33 mouse cellular contexts compared by ENCODE assay signal in the genomic region with DNA sequence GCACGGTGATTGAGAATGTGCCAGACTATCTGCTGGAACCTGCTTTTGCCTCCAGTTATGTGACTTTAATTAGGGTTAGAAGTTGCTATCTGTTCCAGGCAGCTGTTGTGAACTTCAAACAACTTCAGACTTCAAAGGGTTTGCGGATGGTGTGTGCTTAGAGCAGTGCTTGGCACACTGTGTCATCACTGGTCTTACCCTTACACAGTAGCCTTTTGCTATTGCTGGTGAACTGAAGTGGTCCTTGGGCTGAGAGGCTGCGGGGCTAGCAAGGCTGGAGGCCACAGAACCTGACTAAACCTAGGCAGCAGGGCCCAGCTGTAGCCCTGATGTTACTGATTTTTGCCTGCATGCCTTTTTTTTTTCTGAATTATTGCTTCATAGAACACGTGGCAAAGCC. TPM values are rescaled to one million over a fixed set of nuclear protein-coding genes. Genes with fewer than 3 reads are reported as not detected.
A peak's percentile ranks its signal among the peaks of the same experiment; 100 is the strongest.
DNase-seq lines count a peak whose midpoint lies in the region; ATAC-seq and TF ChIP-seq lines count a peak whose summit lies in the region.
"Had no signal": no experiment of that assay in that cellular context is flagged by ENCODE, and none has a peak within 500 bp of the region (broad histone marks: within the 10 kb centered on the region; RNA-seq: fewer than 3 reads in every experiment).

No protein-coding gene starts in this region.

- H3K4me2 ChIP-seq in forebrain, embryonic 14.5 days (ENCODE audit: low read length) = no peak overlapping the region
- no peak overlapping the region for H3K4me2 ChIP-seq in forebrain, embryonic 12.5 days
- H3K4me2 ChIP-seq: forebrain, embryonic 15.5 days; heart, embryonic 12.5 days; hindbrain, embryonic 14.5 days; limb, embryonic 15.5 days; liver, embryonic 13.5 days; neural tube, embryonic 15.5 days; stomach, embryonic 15.5 days had no signal

- H3K36me3 ChIP-seq in forebrain, embryonic 14.5 days (ENCODE audit: control insufficient read depth, insufficient read depth, low read length) = peaks cover 12% of the 10 kb centered on the region
- peaks cover 11% of the 10 kb centered on the region for H3K36me3 ChIP-seq in forebrain, embryonic 12.5 days (replicated peaks)
- H3K36me3 ChIP-seq in thymus, adult 2 months (ENCODE audit: control insufficient read depth, insufficient read depth, low read length) = no peaks in the 10 kb centered on the region
- H3K36me3 ChIP-seq: liver, embryonic 13.5 days; stomach, embryonic 15.5 days had no signal

- no peaks in the 10 kb centered on the region for H3K27me3 ChIP-seq in forebrain, embryonic 14.5 days (replicated peaks; ENCODE audit: control insufficient read depth, insufficient read depth, low read length)
- no peaks in the 10 kb centered on the region for H3K27me3 ChIP-seq in forebrain, embryonic 12.5 days
- no peaks in the 10 kb centered on the region for H3K27me3 ChIP-seq in thymus, adult 2 months (ENCODE audit: control insufficient read depth, insufficient read depth, low read length)
- H3K27me3 ChIP-seq: CH12.LX; forebrain, embryonic 15.5 days; heart, embryonic 12.5 days; limb, embryonic 15.5 days; liver, embryonic 13.5 days; neural tube, embryonic 15.5 days; stomach, embryonic 15.5 days had no signal

- ATAC-seq in forebrain, embryonic 14.5 days = no peak
- ATAC-seq in forebrain, embryonic 12.5 days (ENCODE audit: low FRiP score) = no peak
- ATAC-seq: activated CD4-positive, CD25-positive, alpha-beta regulatory T cell, adult 4 months; forebrain, embryonic 15.5 days; intestine, postnatal 0 days had no signal

- TF ChIP-seq CTCF in thymus, adult 2 months (IDR thresholded peaks at IDR 0.05; ENCODE audit: borderline replicate concordance, control insufficient read depth, extremely low read depth, insufficient read depth, low read length, poor library complexity) = no peak

- WGBS in forebrain, embryonic 14.5 days = 80% methylated on average over 4 of the region's 4 CpGs
- WGBS in forebrain, embryonic 12.5 days = 74% methylated on average over 4 of the region's 4 CpGs
- WGBS in thymus, adult 2 months = 57% methylated on average over 4 of the region's 4 CpGs

- TF ChIP-seq POLR2A in thymus, adult 2 months (IDR thresholded peaks at IDR 0.05; ENCODE audit: control insufficient read depth, extremely low read depth, insufficient read depth, low read length, poor library complexity) = no peak

- no peak overlapping the region for H3K27ac ChIP-seq in forebrain, embryonic 14.5 days (ENCODE audit: low read depth, low read length)
- H3K27ac ChIP-seq in forebrain, embryonic 12.5 days = no peak overlapping the region
- H3K27ac ChIP-seq in thymus, adult 2 months (ENCODE audit: control insufficient read depth, insufficient read depth, low read length) = no peak overlapping the region
- H3K27ac ChIP-seq: forebrain, embryonic 15.5 days; hindbrain, embryonic 14.5 days; limb, embryonic 10.5 days; limb, embryonic 15.5 days; liver, embryonic 13.5 days; macrophage; neural tube, embryonic 15.5 days; stomach, embryonic 15.5 days had no signal

- peak overlapping the region; percentile 13; the same call in 1 of the 2 replicates for H3K9ac ChIP-seq in forebrain, embryonic 14.5 days (ENCODE audit: low read length)
- H3K9ac ChIP-seq in forebrain, embryonic 12.5 days = no peak overlapping the region
- H3K9ac ChIP-seq: forebrain, embryonic 15.5 days; heart, embryonic 12.5 days; hindbrain, embryonic 14.5 days; limb, embryonic 15.5 days; liver, embryonic 13.5 days; neural tube, embryonic 15.5 days; stomach, embryonic 15.5 days had no signal

- no peaks in the 10 kb centered on the region for H3K9me3 ChIP-seq in forebrain, embryonic 14.5 days (replicated peaks; ENCODE audit: control insufficient read depth, low read length)
- no peaks in the 10 kb centered on the region for H3K9me3 ChIP-seq in forebrain, embryonic 12.5 days
- H3K9me3 ChIP-seq: forebrain, embryonic 15.5 days; heart, embryonic 12.5 days; limb, embryonic 10.5 days; limb, embryonic 15.5 days; liver, embryonic 13.5 days; neural tube, embryonic 15.5 days; stomach, embryonic 15.5 days had no signal

- H3K4me3 ChIP-seq in forebrain, embryonic 14.5 days (ENCODE audit: low read depth, low read length) = no peak overlapping the region
- no peak overlapping the region for H3K4me3 ChIP-seq in forebrain, embryonic 12.5 days (replicated peaks)
- H3K4me3 ChIP-seq in thymus, adult 2 months (ENCODE audit: control insufficient read depth, insufficient read depth, low read length) = no peak overlapping the region
- H3K4me3 ChIP-seq: forebrain, embryonic 15.5 days; heart, embryonic 12.5 days; limb, embryonic 10.5 days; limb, embryonic 15.5 days; liver, embryonic 13.5 days; neural tube, embryonic 15.5 days; stomach, embryonic 15.5 days had no signal

- no peaks in the 10 kb centered on the region for H3K4me1 ChIP-seq in forebrain, embryonic 14.5 days (ENCODE audit: control insufficient read depth, insufficient read depth, low read length)
- H3K4me1 ChIP-seq in forebrain, embryonic 12.5 days = no peaks in the 10 kb centered on the region; the same call in 1 of the 2 replicates
- no peaks in the 10 kb centered on the region; the same call in 1 of the 2 replicates for H3K4me1 ChIP-seq in thymus, adult 2 months (replicated peaks; ENCODE audit: control insufficient read depth, insufficient read depth, low read length)
- H3K4me1 ChIP-seq: forebrain, embryonic 15.5 days; heart, embryonic 12.5 days; limb, embryonic 15.5 days; liver, embryonic 13.5 days; neural tube, embryonic 15.5 days; stomach, embryonic 15.5 days had no signal

- no peak for DNase-seq in forebrain, embryonic 14.5 days (ENCODE audit: low spot score)
- DNase-seq in lung, postnatal 10 days = peak; percentile 8
- no peak for DNase-seq in lung, postnatal 25 days (ENCODE audit: low spot score)
- DNase-seq in thymus, adult 2 months = peak; percentile 16
- no peak for DNase-seq in thymus, postnatal 36 days
- peak; percentile 8 for DNase-seq in thymus, postnatal 25 days
- DNase-seq in retina, embryonic 14.5 days (ENCODE audit: low spot score) = no peak
- DNase-seq: adrenal gland, adult 2 months; adrenal gland, postnatal 36 days; cerebellum, adult 9-10 months; cerebellum, postnatal 36 days; gastrocnemius, postnatal 14 days; kidney, adult 9 months; kidney, postnatal 10 days; layer of hippocampus, postnatal 36 days; liver, embryonic 13.5 days; right cerebral cortex, postnatal 25 days had no signal

RNA-seq across cellular contexts. Expression of a gene that starts 59.8 kb away (rescaled TPM):
- polyA plus RNA-seq in forebrain, embryonic 14.5 days (2014; fragmentation: Nextera tagmentation; extraction: Ambion mirVana) = not detected in 2 replicates
- polyA plus RNA-seq in forebrain, embryonic 12.5 days (2016; fragmentation: Nextera tagmentation; extraction: Ambion mirVana) = not detected in 2 replicates
- not detected in 2 replicates for polyA plus RNA-seq in thymus, adult 2 months (2012; rRNA removed)
- polyA plus RNA-seq: activated CD4-positive, CD25-positive, alpha-beta regulatory T cell, adult 4 months; adrenal gland, adult 2 months; C2C12; embryonic facial prominence, embryonic 11.5 days; forebrain, embryonic 15.5 days; heart, embryonic 12.5 days; heart, postnatal 0 days; hindbrain, embryonic 14.5 days; intestine, postnatal 0 days; large intestine, adult 2 months; limb, embryonic 10.5 days; limb, embryonic 15.5 days; liver, embryonic 13.5 days; macrophage; neural tube, embryonic 15.5 days; stomach, embryonic 15.5 days had no signal

Comparison
In these comparisons a context has a peak if more than half of its experiments do, and no peak if none do; other contexts are left out.
1. DNase-seq: peak in lung, postnatal 10 days (single experiment), thymus, adult 2 months (single experiment) and thymus, postnatal 25 days (single experiment); none in forebrain, embryonic 14.5 days (single experiment), lung, postnatal 25 days (single experiment), thymus, postnatal 36 days (0 of 2) and retina, embryonic 14.5 days (single experiment).